Mouse (Mus musculus) spleen, postnatal 4 days (tissue): ENCODE measurements around the gene Slc25a21.

Source experiments
- DNase-seq, 2 experiments: peaks; one replicate each; pipeline ENCODE4 v3.0.0; 2022; ENCODE audit warnings: low spot score in 2 of 2

Slc25a21 gene

GRCm38 (mm10) chr12:56691427-56692079, 505.7 kb downstream of the Slc25a21 start, which contains the start of gene Pax9:
Gene Pax9, plus strand, starts transcription at chr12:56691767.
- peak in 1 of 2 experiments; percentile 56 for DNase-seq

- no peak for DNase-seq
Observed at GRCm38 (mm10) chr12:56691001-56691400, 506.3 kb downstream of the Slc25a21 start.

GRCm38 (mm10) chr12:56690366-56690765, 506.9 kb downstream of the Slc25a21 start:
- DNase-seq = peak in 1 of 2 experiments; percentile 56

GRCm38 (mm10) chr12:56689736-56690135, 507.5 kb downstream of the Slc25a21 start:
- peak in 1 of 2 experiments; percentile 70 for DNase-seq

GRCm38 (mm10) chr12:56689331-56689730, 507.9 kb downstream of the Slc25a21 start:
- DNase-seq = no peak

GRCm38 (mm10) chr12:56688920-56689319, 508.4 kb downstream of the Slc25a21 start:
- peak in 1 of 2 experiments; percentile 43 for DNase-seq

GRCm38 (mm10) chr12:56688482-56688840, 508.8 kb downstream of the Slc25a21 start:
- DNase-seq = no peak

- peak in 1 of 2 experiments; percentile 47 for DNase-seq
Observed at GRCm38 (mm10) chr12:56687640-56688481, 509.4 kb downstream of the Slc25a21 start.

- DNase-seq = peak in 1 of 2 experiments; percentile 58
Observed at GRCm38 (mm10) chr12:56681096-56681811, 516.0 kb downstream of the Slc25a21 start.

GRCm38 (mm10) chr12:56677620-56678019, 519.7 kb downstream of the Slc25a21 start:
- no peak for DNase-seq

- no peak for DNase-seq
Observed at GRCm38 (mm10) chr12:56674726-56675125, 522.5 kb downstream of the Slc25a21 start.

GRCm38 (mm10) chr12:56670795-56671194, 526.5 kb downstream of the Slc25a21 start:
- no peak for DNase-seq

- DNase-seq = no peak
Observed at GRCm38 (mm10) chr12:56669451-56670122, 527.7 kb downstream of the Slc25a21 start.
